Mouse (Mus musculus) testis, adult 2 months (tissue): Measurements from ENCODE around the gene Wasl. TPM values are rescaled to one million over a fixed set of nuclear protein-coding genes. Genes with fewer than 3 reads are reported as not detected.
A peak's percentile ranks its signal among the peaks of the same experiment; 100 is the strongest.

Experiments used
- H3K27ac ChIP-seq: fragments of 200-500 bp; 2 replicates; pipeline ENCODE4 v1.5.1; 2012; ENCODE audit warnings: low read depth, low read length; ENCODE audit not compliant: control insufficient read depth, insufficient read depth
- H3K27me3 ChIP-seq: fragments of 200-500 bp; 2 replicates; pipeline ENCODE4 v1.6.1; 2012; ENCODE audit warnings: mild to moderate bottlenecking, low read length, moderate library complexity; ENCODE audit not compliant: control insufficient read depth, insufficient read depth
- H3K36me3 ChIP-seq: fragments of 200-500 bp; 2 replicates; pipeline ENCODE4 v1.6.1; 2012; ENCODE audit warnings: mild to moderate bottlenecking, low read length; ENCODE audit not compliant: control insufficient read depth, insufficient read depth
- H3K4me1 ChIP-seq: fragments of 200-500 bp; 2 replicates; pipeline ENCODE4 v1.6.1; 2012; ENCODE audit warnings: low read length; ENCODE audit not compliant: control insufficient read depth, insufficient read depth
- H3K4me3 ChIP-seq: fragments of 200-500 bp; 2 replicates; pipeline ENCODE4 v1.5.1; 2012; ENCODE audit warnings: low read depth, mild to moderate bottlenecking, low read length, moderate library complexity, mixed read lengths; ENCODE audit not compliant: control insufficient read depth
- CTCF ChIP-seq: fragments of 200-500 bp; IDR thresholded peaks from 2 replicates; pipeline ENCODE4 v1.5.1; 2012; ENCODE audit warnings: low read depth, mild to moderate bottlenecking, inconsistent platforms, low read length, moderate library complexity; ENCODE audit not compliant: control insufficient read depth, insufficient read depth, insufficient replicate concordance
- POLR2A ChIP-seq: fragments of 200-500 bp; IDR thresholded peaks from 2 replicates; pipeline ENCODE4 v1.6.1; 2012; ENCODE audit warnings: low read depth, mild to moderate bottlenecking, inconsistent platforms, low read length, moderate library complexity; ENCODE audit not compliant: control insufficient read depth
- polyA plus RNA-seq: library from polyadenylated mRNA; depleted of rRNA; stranded (reverse); fragments of >200 nt; gene quantifications from 2 replicates; pipeline ENCODE4 v1.2.3, GENCODE M21; 2012; rRNA removed

Wasl gene
- polyA plus RNA-seq: 8.1 and 9.3 TPM in 2 replicates

DNA sequence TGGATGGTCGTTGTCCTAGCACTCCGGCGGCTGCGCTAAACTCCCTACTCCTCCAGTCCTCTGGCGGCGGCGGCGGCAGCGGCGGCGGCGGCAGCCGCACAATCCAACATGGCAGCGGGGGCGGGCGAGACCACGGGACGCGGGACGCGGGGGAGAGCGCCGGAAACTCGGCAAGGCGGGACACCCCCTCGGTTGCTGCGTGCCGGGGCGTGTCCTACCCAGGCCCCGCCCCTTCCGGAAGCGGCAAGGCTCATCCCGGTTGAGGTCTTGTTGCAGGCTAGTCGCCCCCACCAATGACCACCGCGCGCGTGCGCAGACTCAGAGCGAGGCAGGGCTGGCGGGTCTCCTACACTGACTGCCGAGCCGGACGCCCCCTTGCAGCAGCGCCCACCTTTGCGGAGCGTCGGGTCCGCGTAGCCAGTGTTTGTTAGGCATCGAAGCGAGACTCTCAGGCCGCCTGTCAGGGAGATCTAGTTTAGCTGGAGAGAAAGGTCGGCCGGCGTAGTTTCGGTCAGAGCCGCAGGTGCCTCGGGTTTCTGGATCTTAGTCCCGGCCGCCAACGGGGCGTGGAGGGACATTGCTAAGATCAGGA is at the start of gene Wasl:
TSS of gene Wasl (minus strand) at position 143 of the 592 bp plus-strand sequence.
- TF ChIP-seq CTCF (no peak), POLR2A (peak; percentile 90)
- H3K4me1 ChIP-seq: peaks cover 4% of the 10 kb centered on the region
- H3K27ac ChIP-seq: peak within 1 kb of the TSS; percentile 91
- peak within 1 kb of the TSS; percentile 95 for H3K4me3 ChIP-seq
- no peaks in the 10 kb centered on the region for H3K36me3 ChIP-seq
- H3K27me3 ChIP-seq: no peaks in the 10 kb centered on the region

- TF ChIP-seq POLR2A: no peak
- TF ChIP-seq CTCF: no peak
- Histone ChIP-seq H3K36me3 (no peaks in the 10 kb centered on the region), H3K4me1 (no peaks in the 10 kb centered on the region), H3K4me3 (no peak overlapping the region), H3K27me3 (no peaks in the 10 kb centered on the region), H3K27ac (no peak overlapping the region)
Observed at GRCm38 (mm10) chr6:24707499-24707898, 42.7 kb upstream of the Wasl start.

- no peak for TF ChIP-seq POLR2A
- TF ChIP-seq CTCF: no peak
- Histone ChIP-seq H3K4me1 (no peaks in the 10 kb centered on the region), H3K4me3 (no peak overlapping the region), H3K36me3 (no peaks in the 10 kb centered on the region), H3K27me3 (no peaks in the 10 kb centered on the region), H3K27ac (no peak overlapping the region)
Observed at GRCm38 (mm10) chr6:24707090-24707489, 42.3 kb upstream of the Wasl start.

DNA sequence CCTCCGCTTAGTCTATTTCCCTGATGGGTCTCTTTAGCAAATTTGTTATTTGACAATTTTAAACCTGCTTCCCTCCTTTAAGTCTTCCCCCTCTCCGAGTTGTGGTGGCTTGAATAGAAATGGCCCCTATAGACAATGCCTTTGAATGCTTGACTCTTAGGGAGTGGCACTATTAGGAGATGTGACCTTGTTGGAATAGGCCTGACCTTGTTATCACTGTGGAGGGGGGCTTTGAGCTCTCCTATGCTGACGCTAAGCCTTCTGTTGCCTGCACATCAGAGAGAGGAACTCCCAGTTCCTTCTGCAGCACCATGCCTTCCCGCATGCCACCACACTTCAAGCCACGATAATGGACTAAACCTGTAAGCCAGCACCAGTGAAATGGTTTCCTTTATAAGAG is 32.4 kb upstream of the Wasl start:
- Histone ChIP-seq H3K4me3 (no peak overlapping the region), H3K27ac (no peak overlapping the region), H3K36me3 (no peaks in the 10 kb centered on the region), H3K4me1 (no peaks in the 10 kb centered on the region), H3K27me3 (no peaks in the 10 kb centered on the region)
- TF ChIP-seq CTCF (no peak), POLR2A (no peak)

GRCm38 (mm10) chr6:24696117-24696516 is 31.3 kb upstream of the Wasl start:
- Histone ChIP-seq H3K4me1 (no peaks in the 10 kb centered on the region), H3K27ac (no peak overlapping the region), H3K27me3 (no peaks in the 10 kb centered on the region), H3K36me3 (no peaks in the 10 kb centered on the region), H3K4me3 (no peak overlapping the region)
- TF ChIP-seq POLR2A (no peak), CTCF (no peak)

GRCm38 (mm10) chr6:24694455-24695410 is 29.9 kb upstream of the Wasl start:
- Histone ChIP-seq H3K36me3 (no peaks in the 10 kb centered on the region), H3K4me1 (no peaks in the 10 kb centered on the region), H3K27me3 (no peaks in the 10 kb centered on the region), H3K27ac (no peak overlapping the region), H3K4me3 (no peak overlapping the region)
- TF ChIP-seq CTCF: no peak

- no peak overlapping the region for H3K4me3 ChIP-seq
- no peak overlapping the region for H3K27ac ChIP-seq
- H3K4me1 ChIP-seq: no peaks in the 10 kb centered on the region
- TF ChIP-seq CTCF (no peak), POLR2A (no peak)
- no peaks in the 10 kb centered on the region for H3K36me3 ChIP-seq
- no peaks in the 10 kb centered on the region for H3K27me3 ChIP-seq
Observed at GRCm38 (mm10) chr6:24687871-24688270, 23.1 kb upstream of the Wasl start.
